Mouse (Mus musculus) intestine, embryonic 16.5 days (tissue): Measurements from ENCODE around the gene Cdc25b. TPM values are rescaled to one million over a fixed set of nuclear protein-coding genes. Genes with fewer than 3 reads are reported as not detected.

Source experiments
- ATAC-seq: fragments of 200-750 bp; cut with Nextera tagmentation; 2 replicates; pipeline ENCODE4 v1.8.0; 2017; ENCODE audit warnings: moderate TSS enrichment, moderate library complexity
- H3K27ac ChIP-seq: fragments of 300-500 bp; sonication (generic); 2 replicates; pipeline ENCODE4 v1.5.1; 2014; ENCODE audit warnings: mild to moderate bottlenecking, low read length
- H3K27me3 ChIP-seq: fragments of 300-500 bp; sonication (generic); replicated peaks from 2 replicates; pipeline ENCODE4 v1.6.1; 2014; ENCODE audit warnings: low read length, control low read depth, mixed read lengths; ENCODE audit not compliant: control insufficient read depth, insufficient read depth
- H3K36me3 ChIP-seq: fragments of 300-500 bp; sonication (generic); 2 replicates; pipeline ENCODE4 v1.6.1; 2014; ENCODE audit warnings: low read length, control low read depth; ENCODE audit not compliant: control insufficient read depth, insufficient read depth
- H3K4me1 ChIP-seq: fragments of 300-500 bp; sonication (generic); 2 replicates; pipeline ENCODE4 v1.6.1; 2014; ENCODE audit warnings: low read length, control low read depth, mixed read lengths; ENCODE audit not compliant: control insufficient read depth, insufficient read depth
- H3K4me2 ChIP-seq: fragments of 300-500 bp; sonication (generic); 2 replicates; pipeline ENCODE4 v1.6.1; 2014; ENCODE audit warnings: low read depth, low read length, control low read depth
- H3K4me3 ChIP-seq: fragments of 300-500 bp; sonication (generic); 2 replicates; pipeline ENCODE4 v1.5.1; 2014; ENCODE audit warnings: mild to moderate bottlenecking, low read length
- H3K9ac ChIP-seq: fragments of 300-500 bp; sonication (generic); 2 replicates; pipeline ENCODE4 v1.6.1; 2014; ENCODE audit warnings: low read depth, low read length
- H3K9me3 ChIP-seq: fragments of 300-500 bp; sonication (generic); 2 replicates; pipeline ENCODE4 v1.6.1; 2016; ENCODE audit warnings: low read length, control low read depth; ENCODE audit not compliant: control insufficient read depth
- WGBS: fragments of 180-500 bp; shearing (Covaris S2); extraction: QIAGEN DNeasy Blood & Tissue Kit; methylation state at CpG from one replicate; pipeline ENCODE4 v1.1.7; 2014; 5-methylcytosine and 5-hydroxymethylcytosine counted together
- polyA plus RNA-seq: library from polyadenylated mRNA; unstranded; fragments of >200 nt; fragmentation: Nextera tagmentation; extraction: Ambion mirVana; gene quantifications from 2 replicates; pipeline ENCODE4 v1.2.1, GENCODE M21; 2015

The Cdc25b gene
- polyA plus RNA-seq, 1 experiment from 2014 or later: 46.4 TPM

DNA sequence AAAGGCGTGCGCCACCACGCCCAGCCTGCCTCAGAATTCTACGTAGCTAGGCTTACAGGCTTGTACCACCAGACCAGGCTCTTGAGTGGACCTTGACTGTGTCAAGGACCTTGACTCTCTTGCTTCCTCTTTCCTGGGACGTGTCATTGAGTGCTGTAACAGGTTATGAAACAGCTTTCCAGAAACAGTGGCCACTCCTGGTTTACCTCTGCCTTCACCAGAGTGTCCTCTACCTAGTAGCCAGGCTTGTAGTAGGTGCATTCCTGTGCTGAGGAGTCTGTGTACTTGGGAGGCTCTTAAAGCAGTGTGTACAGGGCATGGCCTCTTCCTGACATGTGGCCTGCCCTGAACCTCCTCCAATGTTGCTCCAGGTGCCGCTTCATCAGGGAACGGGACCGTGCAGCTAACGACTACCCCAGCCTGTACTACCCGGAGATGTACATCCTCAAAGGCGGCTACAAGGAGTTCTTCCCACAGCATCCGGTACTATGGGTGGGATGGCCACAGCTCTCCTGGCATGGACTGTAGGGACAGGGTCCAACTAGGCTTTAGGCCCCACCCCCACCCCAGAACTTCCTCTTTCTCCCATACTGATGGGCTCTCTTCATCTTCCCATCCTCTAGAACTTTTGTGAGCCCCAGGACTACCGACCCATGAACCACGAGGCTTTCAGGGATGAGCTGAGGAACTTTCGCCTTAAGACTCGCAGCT is 10.0 kb downstream of the Cdc25b start:
- no peak for ATAC-seq
- 91% methylated on average over 16 of the region's 16 CpGs for WGBS
- no peak overlapping the region for H3K9ac ChIP-seq

GRCm38 (mm10) chr2:131200710-131201109 is 14.0 kb downstream of the Cdc25b start:
- no peak for ATAC-seq
- H3K4me3 ChIP-seq: no peak overlapping the region

More for the DNA sequence above, 10.0 kb downstream of the Cdc25b start:
- peaks cover 26% of the 10 kb centered on the region for H3K36me3 ChIP-seq
- H3K4me3 ChIP-seq: no peak overlapping the region
- H3K4me2 ChIP-seq: no peak overlapping the region
- no peaks in the 10 kb centered on the region for H3K27me3 ChIP-seq
- no peaks in the 10 kb centered on the region for H3K9me3 ChIP-seq
- no peaks in the 10 kb centered on the region for H3K4me1 ChIP-seq
- no peak overlapping the region; the same call in 1 of the 2 replicates for H3K27ac ChIP-seq

DNA sequence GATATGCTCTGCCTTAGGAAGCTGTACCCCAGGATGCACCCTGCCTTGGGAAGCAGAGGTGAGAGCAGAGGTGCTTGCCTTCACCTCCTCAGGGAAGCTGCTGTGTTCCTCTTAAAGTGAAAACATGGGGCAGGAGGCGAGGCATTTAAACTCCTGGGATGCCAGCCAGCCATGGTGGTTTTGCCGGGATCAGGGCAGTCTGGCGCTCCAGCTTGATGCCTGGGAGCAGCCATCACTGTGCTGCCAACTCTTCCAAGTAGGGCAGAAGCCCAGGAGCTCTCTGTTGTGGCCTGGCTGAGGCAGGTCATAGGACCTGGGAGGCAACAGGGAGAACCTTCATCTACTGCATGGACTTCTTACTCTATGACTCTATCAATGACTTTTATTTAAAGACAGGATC is 14.5 kb downstream of the Cdc25b start:
- WGBS: 93% methylated on average over 3 of the region's 3 CpGs
- peaks cover 10% of the 10 kb centered on the region; the same call in 1 of the 2 replicates for H3K36me3 ChIP-seq
- H3K4me1 ChIP-seq: peaks cover 10% of the 10 kb centered on the region
- H3K27me3 ChIP-seq: no peaks in the 10 kb centered on the region
- no peak overlapping the region for H3K27ac ChIP-seq
- H3K4me3 ChIP-seq: no peak overlapping the region
- ATAC-seq: no peak
- H3K9ac ChIP-seq: no peak overlapping the region
- no peaks in the 10 kb centered on the region for H3K9me3 ChIP-seq
- H3K4me2 ChIP-seq: no peak overlapping the region

More at GRCm38 (mm10) chr2:131200710-131201109, 14.0 kb downstream of the Cdc25b start:
- H3K4me1 ChIP-seq: peaks cover 10% of the 10 kb centered on the region
- WGBS: 69% methylated on average over 2 of the region's 2 CpGs
- H3K27me3 ChIP-seq: no peaks in the 10 kb centered on the region
- no peak overlapping the region for H3K9ac ChIP-seq
- H3K4me2 ChIP-seq: no peak overlapping the region
- no peak overlapping the region for H3K27ac ChIP-seq
- no peaks in the 10 kb centered on the region for H3K9me3 ChIP-seq
- peaks cover 10% of the 10 kb centered on the region; the same call in 1 of the 2 replicates for H3K36me3 ChIP-seq

GRCm38 (mm10) chr2:131203816-131204409 is 17.2 kb downstream of the Cdc25b start:
- Histone ChIP-seq H3K36me3 (no peaks in the 10 kb centered on the region), H3K27ac (peak overlapping the region; percentile 33; the same call in 1 of the 2 replicates), H3K27me3 (no peaks in the 10 kb centered on the region), H3K4me3 (no peak overlapping the region), H3K9me3 (no peaks in the 10 kb centered on the region), H3K4me2 (no peak overlapping the region), H3K4me1 (peaks cover 10% of the 10 kb centered on the region), H3K9ac (no peak overlapping the region)
- WGBS: 78% methylated on average over 6 of the region's 6 CpGs
- no peak for ATAC-seq

DNA sequence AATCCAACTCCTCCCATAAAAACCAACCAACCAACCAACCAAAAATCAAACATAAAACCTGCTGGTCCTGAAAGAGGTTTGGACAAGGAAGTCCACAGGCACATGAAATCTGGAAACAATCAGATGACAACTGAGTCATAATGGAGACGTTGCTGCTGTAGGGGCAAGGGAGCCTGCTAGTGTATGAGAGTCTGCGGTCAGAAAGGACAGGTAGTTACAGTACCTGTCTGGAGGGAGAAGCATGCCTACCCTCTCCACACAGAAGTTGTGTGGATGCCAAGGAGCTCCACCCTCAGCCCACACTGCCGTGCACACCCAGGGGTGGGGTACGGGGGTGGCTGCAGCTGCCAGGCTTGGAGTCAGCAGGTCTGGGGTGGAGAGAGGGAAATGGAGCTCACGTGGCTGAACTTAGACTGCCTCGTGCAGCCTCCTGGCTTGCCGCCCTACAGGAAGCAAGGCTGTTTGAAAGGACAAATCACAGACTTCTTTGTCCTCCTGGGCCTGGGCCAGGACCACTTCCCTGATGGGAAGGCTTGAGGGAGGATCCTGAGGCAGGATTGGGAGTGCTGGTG is 17.7 kb downstream of the Cdc25b start:
- no peak overlapping the region for H3K4me3 ChIP-seq
- peak overlapping the region; percentile 48 for H3K9ac ChIP-seq
- peak overlapping the region; percentile 86 for H3K27ac ChIP-seq
- peaks cover 15% of the 10 kb centered on the region for H3K4me1 ChIP-seq
- peak overlapping the region; percentile 42; the same call in 1 of the 2 replicates for H3K4me2 ChIP-seq
- H3K27me3 ChIP-seq: no peaks in the 10 kb centered on the region
- no peaks in the 10 kb centered on the region for H3K36me3 ChIP-seq
- no peaks in the 10 kb centered on the region for H3K9me3 ChIP-seq
- ATAC-seq: peak; percentile 90
- 22% methylated on average over 7 of the region's 7 CpGs for WGBS

GRCm38 (mm10) chr2:131205521-131206182 is 18.9 kb downstream of the Cdc25b start:
- Histone ChIP-seq H3K4me2 (no peak overlapping the region), H3K9me3 (no peaks in the 10 kb centered on the region), H3K27me3 (no peaks in the 10 kb centered on the region), H3K36me3 (no peaks in the 10 kb centered on the region), H3K9ac (no peak overlapping the region), H3K27ac (no peak overlapping the region), H3K4me3 (no peak overlapping the region), H3K4me1 (peaks cover 19% of the 10 kb centered on the region)
- 74% methylated on average over 8 of the region's 8 CpGs for WGBS
- no peak for ATAC-seq

DNA sequence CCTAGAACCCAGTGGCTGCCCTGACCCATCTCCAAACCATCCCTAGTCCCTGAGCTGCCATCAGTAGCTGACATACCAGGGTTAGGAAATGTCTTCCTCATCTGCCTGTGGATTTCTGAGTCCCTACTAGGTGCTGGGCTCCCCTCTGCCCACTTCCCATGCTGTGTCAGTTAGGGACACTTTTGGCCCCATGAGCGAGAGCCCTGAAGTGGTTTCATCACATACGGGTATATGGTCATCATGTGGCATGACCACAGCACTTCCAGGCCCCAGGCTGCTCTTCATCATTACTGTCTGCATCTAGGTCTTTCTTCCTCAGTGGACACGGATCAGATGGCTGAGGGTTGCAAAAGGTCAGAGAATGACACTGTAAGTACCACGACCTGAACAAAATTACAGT is 20.0 kb downstream of the Cdc25b start, which contains the start of gene Ap5s1:
Gene Ap5s1, plus strand, starts transcription at position 301 of the 400 bp plus-strand sequence.
- no peak for ATAC-seq
- 80% methylated on average over 4 of the region's 4 CpGs for whole genome bisulfite sequencing

DNA sequence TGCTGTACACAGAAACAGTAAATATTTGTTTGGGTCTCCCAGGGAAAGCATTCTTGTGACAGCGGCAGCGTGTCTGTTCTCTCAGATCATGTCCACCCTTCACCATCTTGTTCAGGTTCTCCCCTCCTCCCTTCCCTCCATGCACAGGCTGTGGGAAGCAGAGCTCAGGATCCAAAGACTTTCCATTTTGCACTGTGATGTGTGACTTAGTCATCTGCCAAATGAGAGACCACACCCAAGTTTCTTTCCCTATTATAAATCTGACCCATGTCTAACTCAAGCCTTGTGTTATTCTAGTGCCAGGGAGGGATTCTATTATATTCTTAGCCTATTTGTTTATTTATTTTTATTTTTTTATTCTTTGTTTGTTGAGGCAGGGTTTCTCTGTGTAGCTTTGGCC is 21.6 kb downstream of the Cdc25b start:
- H3K4me2 ChIP-seq: no peak overlapping the region
- H3K27me3 ChIP-seq: no peaks in the 10 kb centered on the region
- peaks cover 28% of the 10 kb centered on the region for H3K4me1 ChIP-seq
- peaks cover 3% of the 10 kb centered on the region for H3K36me3 ChIP-seq
- H3K9me3 ChIP-seq: no peaks in the 10 kb centered on the region
- no peak overlapping the region for H3K4me3 ChIP-seq
- H3K9ac ChIP-seq: no peak overlapping the region
- 86% methylated on average over 2 of the region's 2 CpGs for WGBS
- ATAC-seq: no peak
- H3K27ac ChIP-seq: no peak overlapping the region

More for the DNA sequence above, 20.0 kb downstream of the Cdc25b start, which contains the start of gene Ap5s1:
- H3K9ac ChIP-seq: no peak within 1 kb of the TSS
- H3K9me3 ChIP-seq: no peaks in the 10 kb centered on the region
- no peak within 1 kb of the TSS for H3K4me3 ChIP-seq
- no peaks in the 10 kb centered on the region for H3K27me3 ChIP-seq
- H3K36me3 ChIP-seq: no peaks in the 10 kb centered on the region
- no peak within 1 kb of the TSS for H3K27ac ChIP-seq
- H3K4me1 ChIP-seq: peaks cover 25% of the 10 kb centered on the region
- no peak within 1 kb of the TSS for H3K4me2 ChIP-seq
